Mouse (Mus musculus) myocyte (in vitro differentiated cells): ENCODE measurements around the gene Gm3285.

Experiments used
- E2F4 ChIP-seq: IDR thresholded peaks from one replicate; pipeline ENCODE4 v1.6.1; 2011; ENCODE audit warnings: mild to moderate bottlenecking, control low read depth, moderate library complexity; ENCODE audit not compliant: insufficient read depth
- MAX ChIP-seq: IDR thresholded peaks from one replicate; pipeline ENCODE4 v1.6.1; 2011; ENCODE audit warnings: low read depth, mild to moderate bottlenecking, control low read depth

DNA sequence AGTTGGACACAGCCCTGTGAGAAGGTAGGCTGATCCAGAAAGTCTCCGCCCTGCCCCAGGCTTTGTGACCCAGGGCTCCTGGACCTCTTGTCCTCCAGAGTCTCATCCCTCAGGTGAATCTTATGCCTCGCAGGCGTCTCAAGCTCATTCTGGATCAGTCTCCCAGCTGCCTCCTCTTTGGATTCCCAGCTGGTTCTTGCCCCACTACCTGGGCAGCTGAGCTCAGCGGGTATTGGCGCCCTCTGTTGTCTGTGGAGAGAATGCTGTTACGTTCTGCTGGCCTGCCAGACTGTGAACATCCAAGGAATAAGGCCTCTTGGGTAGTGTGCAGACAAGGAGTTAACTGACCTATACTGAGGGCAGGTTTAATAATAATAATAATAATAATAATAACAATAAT lies 17.2 kb downstream of the Gm3285 start:
- TF ChIP-seq E2F4 (no peak), MAX (no peak)
